21 mouse cellular contexts compared by ENCODE assay signal in genomic region chr16:11652686-11653366, GRCm38 (mm10).
DNase-seq lines count a peak whose midpoint lies in the region; ATAC-seq and TF ChIP-seq lines count a peak whose summit lies in the region.
"Had no signal": no experiment of that assay in that cellular context is flagged by ENCODE, and none has a peak within 500 bp of the region (broad histone marks: within the 10 kb centered on the region; RNA-seq: fewer than 3 reads in every experiment).

No protein-coding gene starts in this region.

- DNase-seq in lung, adult 2 months: no peak
- DNase-seq in lung, postnatal 4 days: no peak
- no peak for DNase-seq in forebrain, postnatal 0 days
- no peak for DNase-seq in yolk sac, embryonic 10.5 days (ENCODE audit: low spot score)
- DNase-seq: adrenal gland, adult 2 months; cerebellum, postnatal 14 days; heart, adult 2 months; kidney, adult 2 months; kidney, postnatal 14 days; layer of hippocampus, adult 9-11 months; lung, postnatal 14 days; right cerebral cortex, postnatal 4 days; thymus, adult 18-20 months had no signal

- no peaks in the 10 kb centered on the region for H3K9me3 ChIP-seq in hindbrain, embryonic 13.5 days
- no peaks in the 10 kb centered on the region for H3K9me3 ChIP-seq in forebrain, postnatal 0 days (ENCODE audit: low read length)
- H3K9me3 ChIP-seq: forebrain, embryonic 15.5 days; limb, embryonic 13.5 days; liver, embryonic 15.5 days; midbrain, embryonic 12.5 days had no signal

- H3K36me3 ChIP-seq in macrophage (ENCODE audit: inconsistent target): no peaks in the 10 kb centered on the region
- H3K36me3 ChIP-seq in hindbrain, embryonic 13.5 days: no peaks in the 10 kb centered on the region
- no peaks in the 10 kb centered on the region for H3K36me3 ChIP-seq in forebrain, postnatal 0 days (ENCODE audit: insufficient read depth)
- H3K36me3 ChIP-seq: forebrain, embryonic 15.5 days; limb, embryonic 13.5 days; liver, embryonic 15.5 days; midbrain, embryonic 12.5 days had no signal

- no peaks in the 10 kb centered on the region for H3K27me3 ChIP-seq in hindbrain, embryonic 13.5 days
- no peaks in the 10 kb centered on the region for H3K27me3 ChIP-seq in forebrain, postnatal 0 days (ENCODE audit: insufficient read depth, low read length)
- H3K27me3 ChIP-seq: forebrain, embryonic 15.5 days; limb, embryonic 13.5 days; liver, embryonic 15.5 days; midbrain, embryonic 12.5 days had no signal

- ATAC-seq in hindbrain, embryonic 13.5 days (ENCODE audit: low FRiP score): no peak
- ATAC-seq in forebrain, postnatal 0 days: no peak
- ATAC-seq: forebrain, embryonic 15.5 days had no signal

- peak overlapping the region; percentile 41 for H3K27ac ChIP-seq in bone marrow macrophage, adult 2 months (ENCODE audit: insufficient read depth, low read depth, low read length)
- H3K27ac ChIP-seq in macrophage: peak overlapping the region; percentile 59
- H3K27ac ChIP-seq in hindbrain, embryonic 13.5 days: no peak overlapping the region
- no peak overlapping the region for H3K27ac ChIP-seq in forebrain, postnatal 0 days (ENCODE audit: low read depth, low read length)
- H3K27ac ChIP-seq: forebrain, embryonic 15.5 days; heart, adult 2 months; hindbrain, embryonic 14.5 days; limb, embryonic 13.5 days; liver, embryonic 15.5 days; midbrain, embryonic 12.5 days had no signal

- WGBS in lung, adult 2 months: 46% methylated on average over 2 of the region's 2 CpGs
- WGBS in macrophage (ENCODE audit: missing documents): 0% methylated on average over 1 of the region's 2 CpGs
- 85% methylated on average over 2 of the region's 2 CpGs for WGBS in hindbrain, embryonic 13.5 days
- WGBS in forebrain, postnatal 0 days: 87% methylated on average over 2 of the region's 2 CpGs

- no peak overlapping the region for H3K9ac ChIP-seq in hindbrain, embryonic 13.5 days
- H3K9ac ChIP-seq in forebrain, postnatal 0 days: no peak overlapping the region
- H3K9ac ChIP-seq: forebrain, embryonic 15.5 days; hindbrain, embryonic 14.5 days; limb, embryonic 13.5 days; liver, embryonic 15.5 days; midbrain, embryonic 12.5 days had no signal

- no peak overlapping the region for H3K4me2 ChIP-seq in hindbrain, embryonic 13.5 days
- H3K4me2 ChIP-seq in forebrain, postnatal 0 days (ENCODE audit: low read depth): no peak overlapping the region
- H3K4me2 ChIP-seq: forebrain, embryonic 15.5 days; hindbrain, embryonic 14.5 days; limb, embryonic 13.5 days; liver, embryonic 15.5 days; midbrain, embryonic 12.5 days had no signal

- TF ChIP-seq CTCF in lung, adult 2 months (IDR thresholded peaks at IDR 0.05; ENCODE audit: insufficient read depth, low read length): no peak
- TF ChIP-seq CTCF in bone marrow macrophage, adult 2 months (IDR thresholded peaks at IDR 0.05; ENCODE audit: low read depth, low read length): no peak
- TF ChIP-seq CTCF in forebrain, postnatal 0 days (IDR thresholded peaks at IDR 0.05; ENCODE audit: low read depth): no peak

- peaks cover 7% of the 10 kb centered on the region; the same call in 1 of the 2 replicates for H3K4me1 ChIP-seq in lung, adult 2 months (ENCODE audit: control insufficient read depth, insufficient read depth, low read length)
- peaks cover 56% of the 10 kb centered on the region for H3K4me1 ChIP-seq in bone marrow macrophage, adult 2 months (ENCODE audit: control insufficient read depth, insufficient read depth, low read length)
- H3K4me1 ChIP-seq in hindbrain, embryonic 13.5 days (replicated peaks): 0 out of 2 replicates have a peak, but pooled peaks cover 2% of the 10 kb centered on the region
- no peaks in the 10 kb centered on the region for H3K4me1 ChIP-seq in forebrain, postnatal 0 days (ENCODE audit: insufficient read depth)
- H3K4me1 ChIP-seq: forebrain, embryonic 15.5 days; liver, embryonic 15.5 days; midbrain, embryonic 12.5 days had no signal

- peak overlapping the region; percentile 36 for H3K4me3 ChIP-seq in lung, adult 2 months (replicated peaks; ENCODE audit: extremely low read depth, low read depth, low read length)
- no peak overlapping the region for H3K4me3 ChIP-seq in bone marrow macrophage, adult 2 months (ENCODE audit: insufficient read depth, low read length)
- no peak overlapping the region for H3K4me3 ChIP-seq in macrophage (ENCODE audit: inconsistent target)
- H3K4me3 ChIP-seq in hindbrain, embryonic 13.5 days: no peak overlapping the region
- H3K4me3 ChIP-seq in forebrain, postnatal 0 days (ENCODE audit: low read depth, low read length): no peak overlapping the region
- H3K4me3 ChIP-seq: forebrain, embryonic 15.5 days; heart, adult 2 months; limb, embryonic 13.5 days; liver, embryonic 15.5 days; midbrain, embryonic 12.5 days had no signal

- no peaks in the 10 kb centered on the region for H3K79me2 ChIP-seq in macrophage (ENCODE audit: inconsistent target)

- TF ChIP-seq POLR2A in lung, adult 2 months (IDR thresholded peaks at IDR 0.05; ENCODE audit: borderline replicate concordance, extremely low read depth, low read depth, low read length): no peak
- TF ChIP-seq POLR2A in bone marrow macrophage, adult 2 months (IDR thresholded peaks at IDR 0.05; ENCODE audit: borderline replicate concordance, low read depth, low read length): no peak

Comparison
In these comparisons a context has a peak if more than half of its experiments do, and no peak if none do; other contexts are left out.
1. H3K27ac ChIP-seq: peak in bone marrow macrophage, adult 2 months (single experiment) and macrophage (single experiment); none in hindbrain, embryonic 13.5 days (single experiment) and forebrain, postnatal 0 days (single experiment).